Mouse (Mus musculus) limb, embryonic 14.5 days (tissue): ENCODE measurements at regions not wholly inside any gene's neighbourhood (a gene's known extent, or its start where the extent isn't known, plus 50 kb on each side); places are given as distances from the start of the nearest gene placed in this dataset.

Source experiments
- ATAC-seq: fragments of 200-750 bp; cut with Nextera tagmentation; 2 replicates; pipeline ENCODE4 v1.8.0; 2017; ENCODE audit warnings: low read depth, moderate number of reproducible peaks, moderate TSS enrichment; ENCODE audit not compliant: low FRiP score
- DNase-seq: peaks from one replicate; pipeline ENCODE4 v3.0.0-alpha.2; 2015; ENCODE audit warnings: low spot score
- H3K27ac ChIP-seq: fragments of 300-500 bp; sonication (generic); replicated peaks from 2 replicates; pipeline ENCODE4 v1.5.1; 2014; ENCODE audit warnings: low read depth, mild to moderate bottlenecking, low read length, moderate library complexity, mixed read lengths
- H3K27me3 ChIP-seq: fragments of 300-500 bp; sonication (generic); 2 replicates; pipeline ENCODE4 v1.6.1; 2014; ENCODE audit warnings: low read length, mixed read lengths; ENCODE audit not compliant: control insufficient read depth, insufficient read depth
- H3K36me3 ChIP-seq: fragments of 300-500 bp; sonication (generic); 2 replicates; pipeline ENCODE4 v1.6.1; 2014; ENCODE audit warnings: mild to moderate bottlenecking, low read length, moderate library complexity, mixed read lengths; ENCODE audit not compliant: control insufficient read depth, insufficient read depth
- H3K4me1 ChIP-seq: fragments of 300-500 bp; sonication (generic); 2 replicates; pipeline ENCODE4 v1.6.1; 2014; ENCODE audit warnings: antibody characterized with exemption, low read length, mixed read lengths; ENCODE audit not compliant: control insufficient read depth, insufficient read depth
- H3K4me2 ChIP-seq: fragments of 300-500 bp; sonication (generic); replicated peaks from 2 replicates; pipeline ENCODE4 v1.6.1; 2014; ENCODE audit warnings: low read depth, mild to moderate bottlenecking, low read length, moderate library complexity; ENCODE audit not compliant: severe bottlenecking
- H3K4me3 ChIP-seq: fragments of 300-500 bp; sonication (generic); replicated peaks from 2 replicates; pipeline ENCODE4 v1.5.1; 2014; ENCODE audit warnings: low read length
- H3K9ac ChIP-seq: fragments of 300-500 bp; sonication (generic); 2 replicates; pipeline ENCODE4 v1.6.1; 2014; ENCODE audit warnings: mild to moderate bottlenecking, low read depth, low read length, moderate library complexity; ENCODE audit not compliant: severe bottlenecking
- H3K9me3 ChIP-seq: fragments of 300-500 bp; sonication (generic); 2 replicates; pipeline ENCODE4 v1.6.1; 2016; ENCODE audit warnings: low read length; ENCODE audit not compliant: control insufficient read depth
- POLR2A ChIP-seq: fragments of 200-500 bp; IDR thresholded peaks from 2 replicates; pipeline ENCODE4 v1.8.0; 2012; ENCODE audit warnings: inconsistent platforms, mild to moderate bottlenecking, moderate library complexity, borderline replicate concordance; ENCODE audit not compliant: insufficient read depth, insufficient read length; ENCODE audit errors: extremely low read depth
- WGBS: fragments of 180-500 bp; shearing (Covaris S2); extraction: QIAGEN DNeasy Blood & Tissue Kit; methylation state at CpG from one replicate; pipeline ENCODE4 v1.1.7; 2014; 5-methylcytosine and 5-hydroxymethylcytosine counted together

- no peak overlapping the region for H3K27ac ChIP-seq
- no peaks in the 10 kb centered on the region for H3K27me3 ChIP-seq
- no peaks in the 10 kb centered on the region for H3K36me3 ChIP-seq
- no peak for TF ChIP-seq POLR2A
- H3K4me1 ChIP-seq: no peaks in the 10 kb centered on the region
- H3K4me2 ChIP-seq: no peak overlapping the region
- H3K4me3 ChIP-seq: no peak overlapping the region
- no peaks in the 10 kb centered on the region for H3K9me3 ChIP-seq
- H3K9ac ChIP-seq: no peak overlapping the region
- no peak for ATAC-seq
- WGBS: 25% methylated on average over 2 of the region's 2 CpGs
- DNase-seq: no peak
Measured at GRCm38 (mm10) chr1:57489176-57489575, 82.3 kb upstream of the Tyw5 start.

GRCm38 (mm10) chr1:57489588-57489987, 82.7 kb upstream of the Tyw5 start:
- ATAC-seq (no peak), DNase-seq (no peak)
- Histone ChIP-seq H3K27me3 (no peaks in the 10 kb centered on the region), H3K9ac (no peak overlapping the region), H3K4me1 (no peaks in the 10 kb centered on the region), H3K36me3 (no peaks in the 10 kb centered on the region), H3K4me2 (no peak overlapping the region), H3K9me3 (no peaks in the 10 kb centered on the region), H3K27ac (no peak overlapping the region), H3K4me3 (no peak overlapping the region)
- 54% methylated on average over 6 of the region's 6 CpGs for WGBS
- TF ChIP-seq POLR2A: no peak

- Histone ChIP-seq H3K27me3 (no peaks in the 10 kb centered on the region), H3K36me3 (no peaks in the 10 kb centered on the region), H3K9ac (no peak overlapping the region), H3K9me3 (no peaks in the 10 kb centered on the region), H3K27ac (no peak overlapping the region), H3K4me3 (no peak overlapping the region), H3K4me2 (no peak overlapping the region), H3K4me1 (no peaks in the 10 kb centered on the region)
- DNase-seq: no peak
- WGBS: 42% methylated on average over 4 of the region's 4 CpGs
- no peak for ATAC-seq
- TF ChIP-seq POLR2A: no peak
Measured at GRCm38 (mm10) chr1:57490021-57490420, 83.1 kb upstream of the Tyw5 start.

GRCm38 (mm10) chr1:57492696-57493095, 85.8 kb upstream of the Tyw5 start:
- no peaks in the 10 kb centered on the region for H3K9me3 ChIP-seq
- H3K27ac ChIP-seq: no peak overlapping the region
- no peaks in the 10 kb centered on the region for H3K36me3 ChIP-seq
- ATAC-seq (no peak), DNase-seq (no peak)
- no peak overlapping the region for H3K4me3 ChIP-seq
- no peak overlapping the region for H3K4me2 ChIP-seq
- H3K27me3 ChIP-seq: no peaks in the 10 kb centered on the region
- no peak overlapping the region for H3K9ac ChIP-seq
- no peaks in the 10 kb centered on the region for H3K4me1 ChIP-seq
- TF ChIP-seq POLR2A: no peak
- WGBS: 24% methylated on average over 2 of the region's 2 CpGs

GRCm38 (mm10) chr1:57497489-57498037, 90.7 kb upstream of the Tyw5 start:
- ATAC-seq (no peak), DNase-seq (no peak)
- Histone ChIP-seq H3K9ac (no peak overlapping the region), H3K4me3 (no peak overlapping the region), H3K9me3 (no peaks in the 10 kb centered on the region), H3K27ac (no peak overlapping the region), H3K27me3 (no peaks in the 10 kb centered on the region), H3K36me3 (no peaks in the 10 kb centered on the region), H3K4me2 (no peak overlapping the region), H3K4me1 (no peaks in the 10 kb centered on the region)
- WGBS: 78% methylated on average over 8 of the region's 8 CpGs
- TF ChIP-seq POLR2A: no peak
